Mouse (Mus musculus) liver, postnatal 0 days (tissue): Measurements from ENCODE around the gene Atf7ip.

ENCODE experiments used
- CTCF ChIP-seq: sonication (generic); IDR thresholded peaks from 2 replicates; pipeline ENCODE4 v1.5.1; 2016; ENCODE audit warnings: antibody characterized with exemption, low read depth
- EP300 ChIP-seq: IDR thresholded peaks from 2 replicates; pipeline ENCODE4 v1.6.1; 2016; ENCODE audit warnings: antibody characterized with exemption, low read depth, mild to moderate bottlenecking

DNA sequence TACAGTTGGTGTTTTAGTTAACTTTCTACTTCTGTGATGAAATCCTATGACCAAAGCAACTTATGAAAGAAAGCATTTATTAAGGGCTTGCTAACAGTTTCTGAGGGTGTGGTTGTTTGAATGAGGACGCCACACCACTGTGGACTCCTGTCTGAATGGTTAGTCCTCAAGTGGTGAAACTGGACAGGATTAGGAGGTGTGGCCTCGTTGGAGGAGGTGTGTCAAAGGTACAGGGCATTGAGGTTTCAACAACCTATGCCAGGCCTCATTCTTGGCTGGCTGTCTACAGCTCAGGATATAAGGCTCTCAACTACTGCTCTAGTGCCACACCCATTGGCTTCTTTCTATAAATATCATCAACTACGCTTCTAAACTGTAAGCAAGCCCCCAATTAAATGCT lies 6.4 kb downstream of the Atf7ip start:
- TF ChIP-seq EP300: no peak
- no peak for TF ChIP-seq CTCF
